16 mouse cellular contexts compared by ENCODE assay signal in genomic region chr7:81721271-81721670, GRCm38 (mm10). TPM values are rescaled to one million over a fixed set of nuclear protein-coding genes. Genes with fewer than 3 reads are reported as not detected.
DNase-seq lines count a peak whose midpoint lies in the region; ATAC-seq and TF ChIP-seq lines count a peak whose summit lies in the region.
"Had no signal": no experiment of that assay in that cellular context is flagged by ENCODE, and none has a peak within 500 bp of the region (broad histone marks: within the 10 kb centered on the region; RNA-seq: fewer than 3 reads in every experiment).

No protein-coding gene starts in this region.

- H3K4me3 ChIP-seq in cerebellum, adult 2 months (replicated peaks; ENCODE audit: insufficient read depth, low read depth, low read length) = no peak overlapping the region
- H3K4me3 ChIP-seq in liver, embryonic 13.5 days (replicated peaks) = no peak overlapping the region
- H3K4me3 ChIP-seq in liver, postnatal 0 days (ENCODE audit: low read depth, low read length) = no peak overlapping the region
- no peak overlapping the region for H3K4me3 ChIP-seq in heart, embryonic 13.5 days
- H3K4me3 ChIP-seq: embryonic facial prominence, embryonic 13.5 days; midbrain, embryonic 12.5 days had no signal

- no peak overlapping the region for H3K4me2 ChIP-seq in liver, embryonic 13.5 days
- no peak overlapping the region for H3K4me2 ChIP-seq in liver, postnatal 0 days (ENCODE audit: low read depth, low read length)
- no peak overlapping the region for H3K4me2 ChIP-seq in heart, embryonic 13.5 days
- H3K4me2 ChIP-seq: embryonic facial prominence, embryonic 13.5 days; lung, embryonic 14.5 days; midbrain, embryonic 12.5 days had no signal

- no peak for TF ChIP-seq CTCF in cerebellum, adult 2 months (IDR thresholded peaks at IDR 0.05; ENCODE audit: borderline replicate concordance, insufficient read depth, low read depth, low read length)
- no peak for TF ChIP-seq CTCF in liver, postnatal 0 days (IDR thresholded peaks at IDR 0.05; ENCODE audit: low read depth)

- no peak for ATAC-seq in liver, embryonic 13.5 days (ENCODE audit: low read depth)
- no peak for ATAC-seq in liver, postnatal 0 days
- no peak for ATAC-seq in heart, embryonic 13.5 days (ENCODE audit: extremely low read depth, insufficient number of reproducible peaks, low FRiP score, low TSS enrichment)

- no peak overlapping the region for H3K27ac ChIP-seq in cerebellum, adult 2 months (ENCODE audit: insufficient read depth, low read length)
- H3K27ac ChIP-seq in liver, embryonic 13.5 days = 0 out of 2 replicates have a peak overlapping the region, but pooled peaks have one; percentile 13
- H3K27ac ChIP-seq in liver, postnatal 0 days (ENCODE audit: low read depth) = no peak overlapping the region
- 0 out of 2 replicates have a peak overlapping the region, but pooled peaks have one; percentile 32 for H3K27ac ChIP-seq in heart, embryonic 13.5 days (replicated peaks)
- H3K27ac ChIP-seq: embryonic facial prominence, embryonic 13.5 days; midbrain, embryonic 12.5 days had no signal

- 7% methylated on average over 5 of the region's 5 CpGs for WGBS in cerebellum, adult 2 months
- 74% methylated on average over 5 of the region's 5 CpGs for WGBS in liver, embryonic 13.5 days (ENCODE audit: insufficient replicate concordance)
- 83% methylated on average over 5 of the region's 5 CpGs for WGBS in liver, postnatal 0 days (ENCODE audit: insufficient replicate concordance)
- 49% methylated on average over 5 of the region's 5 CpGs for WGBS in heart, embryonic 13.5 days

- H3K27me3 ChIP-seq in cerebellum, adult 2 months (ENCODE audit: control insufficient read depth, insufficient read depth, low read length) = no peaks in the 10 kb centered on the region
- H3K27me3 ChIP-seq in liver, embryonic 13.5 days = no peaks in the 10 kb centered on the region
- H3K27me3 ChIP-seq in liver, postnatal 0 days (ENCODE audit: insufficient read depth, low read length) = no peaks in the 10 kb centered on the region
- H3K27me3 ChIP-seq in heart, embryonic 13.5 days (replicated peaks) = no peaks in the 10 kb centered on the region
- H3K27me3 ChIP-seq: embryonic facial prominence, embryonic 13.5 days; midbrain, embryonic 12.5 days had no signal

- no peak for TF ChIP-seq EP300 in liver, postnatal 0 days (IDR thresholded peaks at IDR 0.05; ENCODE audit: low read depth)

- DNase-seq in cerebellum, adult 2 months = peak; percentile 22 to 55
- DNase-seq in cerebellum, adult 11 months = no peak
- DNase-seq in liver, embryonic 13.5 days = no peak
- no peak for DNase-seq in liver, postnatal 0 days
- no peak for DNase-seq in adrenal gland, adult 8-10 months
- DNase-seq in adrenal gland, postnatal 4 days (ENCODE audit: low spot score in 2 of 2) = no peak
- DNase-seq: adrenal gland, adult 2 months; gastrocnemius, postnatal 14 days; kidney, adult 8-10 months; lung, embryonic 14.5 days; lung, postnatal 4 days; right cerebral cortex, postnatal 14 days; thymus, postnatal 36 days had no signal

- no peak overlapping the region for H3K9ac ChIP-seq in liver, embryonic 13.5 days
- H3K9ac ChIP-seq in liver, postnatal 0 days (replicated peaks) = no peak overlapping the region
- H3K9ac ChIP-seq in heart, embryonic 13.5 days = 0 out of 2 replicates have a peak overlapping the region, but pooled peaks have one; percentile 19
- H3K9ac ChIP-seq: embryonic facial prominence, embryonic 13.5 days; lung, embryonic 14.5 days; midbrain, embryonic 12.5 days had no signal

- TF ChIP-seq POLR2A in cerebellum, adult 2 months (IDR thresholded peaks at IDR 0.05; ENCODE audit: borderline replicate concordance, insufficient read depth, low read length) = no peak

- H3K36me3 ChIP-seq in liver, embryonic 13.5 days = no peaks in the 10 kb centered on the region
- H3K36me3 ChIP-seq in liver, postnatal 0 days (replicated peaks; ENCODE audit: insufficient read depth, low read length) = no peaks in the 10 kb centered on the region
- no peaks in the 10 kb centered on the region for H3K36me3 ChIP-seq in heart, embryonic 13.5 days
- H3K36me3 ChIP-seq: embryonic facial prominence, embryonic 13.5 days; midbrain, embryonic 12.5 days had no signal

- H3K9me3 ChIP-seq in liver, embryonic 13.5 days (replicated peaks) = no peaks in the 10 kb centered on the region
- no peaks in the 10 kb centered on the region for H3K9me3 ChIP-seq in liver, postnatal 0 days (ENCODE audit: low read length)
- H3K9me3 ChIP-seq in heart, embryonic 13.5 days = no peaks in the 10 kb centered on the region; the same call in 1 of the 2 replicates
- H3K9me3 ChIP-seq: embryonic facial prominence, embryonic 13.5 days; midbrain, embryonic 12.5 days had no signal

- peaks cover 8% of the 10 kb centered on the region for H3K4me1 ChIP-seq in cerebellum, adult 2 months (ENCODE audit: control insufficient read depth, insufficient read depth, low read length)
- peaks cover 52% of the 10 kb centered on the region for H3K4me1 ChIP-seq in liver, embryonic 13.5 days (replicated peaks)
- peaks cover 9% of the 10 kb centered on the region; the same call in 1 of the 2 replicates for H3K4me1 ChIP-seq in liver, postnatal 0 days (ENCODE audit: insufficient read depth)
- peaks cover 37% of the 10 kb centered on the region for H3K4me1 ChIP-seq in heart, embryonic 13.5 days
- H3K4me1 ChIP-seq: midbrain, embryonic 12.5 days had no signal

RNA-seq across cellular contexts. Expression of gene Homer2, which starts 13.9 kb away (rescaled TPM):
- polyA plus RNA-seq in cerebellum, adult 2 months (2012; rRNA removed) = 10.0 and 10.2 TPM in 2 replicates
- polyA plus RNA-seq in liver, embryonic 13.5 days (2015; fragmentation: Nextera tagmentation; extraction: Ambion mirVana) = 5.7 and 6.3 TPM in 2 replicates
- polyA plus RNA-seq in liver, postnatal 0 days (2015; fragmentation: Nextera tagmentation; extraction: Ambion mirVana) = 8.6 and 9.1 TPM in 2 replicates
- 73.4 and 82.1 TPM in 2 replicates for polyA plus RNA-seq in heart, embryonic 13.5 days (2015; fragmentation: Nextera tagmentation; extraction: Ambion mirVana)
- total RNA-seq in adrenal gland, adult 8-10 months (2022) = 10 to 100 TPM in 2 of 4 experiments, 1 to 10 TPM in 2; 2.0 to 15.1 (median 7.6) TPM
- total RNA-seq in adrenal gland, postnatal 4 days (2021) = 1 to 10 TPM; 5.0 to 9.1 TPM

RNA-seq across cellular contexts. Expression of gene Ramac, which starts 41.5 kb away (rescaled TPM):
- 71.0 and 77.7 TPM in 2 replicates for polyA plus RNA-seq in cerebellum, adult 2 months (2012; rRNA removed)
- 68.9 and 84.2 TPM in 2 replicates for polyA plus RNA-seq in liver, embryonic 13.5 days (2015; fragmentation: Nextera tagmentation; extraction: Ambion mirVana)
- 72.1 and 78.7 TPM in 2 replicates for polyA plus RNA-seq in liver, postnatal 0 days (2015; fragmentation: Nextera tagmentation; extraction: Ambion mirVana)
- 75.0 and 80.7 TPM in 2 replicates for polyA plus RNA-seq in heart, embryonic 13.5 days (2015; fragmentation: Nextera tagmentation; extraction: Ambion mirVana)
- total RNA-seq in adrenal gland, adult 8-10 months (2022) = 10 to 100 TPM; 46.9 to 62.3 (median 54.4) TPM
- total RNA-seq in adrenal gland, postnatal 4 days (2021) = 10 to 100 TPM; 53.7 to 54.1 TPM

Comparison
In these comparisons a context has a peak if more than half of its experiments do, and no peak if none do; other contexts are left out.
1. DNase-seq: peak in cerebellum, adult 2 months (2 of 2); none in cerebellum, adult 11 months (single experiment), liver, embryonic 13.5 days (single experiment), liver, postnatal 0 days (single experiment), adrenal gland, adult 8-10 months (single experiment) and adrenal gland, postnatal 4 days (0 of 2).
2. H3K27ac ChIP-seq: peak in liver, embryonic 13.5 days (single experiment) and heart, embryonic 13.5 days (single experiment); none in cerebellum, adult 2 months (single experiment) and liver, postnatal 0 days (single experiment).